Mouse (Mus musculus) midbrain, embryonic 13.5 days (tissue): ENCODE measurements around the gene Mtmr2. TPM values are rescaled to one million over a fixed set of nuclear protein-coding genes. Genes with fewer than 3 reads are reported as not detected.

Experiments
- ATAC-seq: fragments of 200-750 bp; cut with Nextera tagmentation; 2 replicates; pipeline ENCODE4 v1.8.0; 2017; ENCODE audit warnings: mild to moderate bottlenecking, moderate TSS enrichment, moderate library complexity
- H3K27ac ChIP-seq: fragments of 300-500 bp; sonication (generic); 2 replicates; pipeline ENCODE4 v1.5.1; 2015; ENCODE audit warnings: inconsistent platforms, mild to moderate bottlenecking, moderate library complexity
- H3K27me3 ChIP-seq: fragments of 300-500 bp; sonication (generic); 2 replicates; pipeline ENCODE4 v1.6.1; 2015; ENCODE audit warnings: mild to moderate bottlenecking, inconsistent platforms
- H3K36me3 ChIP-seq: fragments of 300-500 bp; sonication (generic); 2 replicates; pipeline ENCODE4 v1.6.1; 2015; ENCODE audit warnings: mild to moderate bottlenecking, inconsistent platforms
- H3K4me1 ChIP-seq: fragments of 300-500 bp; sonication (generic); replicated peaks from 2 replicates; pipeline ENCODE4 v1.6.1; 2015; ENCODE audit warnings: inconsistent platforms
- H3K4me2 ChIP-seq: fragments of 300-500 bp; sonication (generic); replicated peaks from 2 replicates; pipeline ENCODE4 v1.6.1; 2015; ENCODE audit warnings: moderate library complexity, mild to moderate bottlenecking, inconsistent platforms
- H3K4me3 ChIP-seq: fragments of 300-500 bp; sonication (generic); replicated peaks from 2 replicates; pipeline ENCODE4 v1.5.1; 2015; ENCODE audit warnings: mild to moderate bottlenecking, inconsistent platforms
- H3K9ac ChIP-seq: fragments of 300-500 bp; sonication (generic); replicated peaks from 2 replicates; pipeline ENCODE4 v1.6.1; 2015; ENCODE audit warnings: mild to moderate bottlenecking, inconsistent platforms
- H3K9me3 ChIP-seq: fragments of 300-500 bp; sonication (generic); 2 replicates; pipeline ENCODE4 v1.6.1; 2016; ENCODE audit warnings: mild to moderate bottlenecking, inconsistent platforms
- WGBS: fragments of 180-500 bp; shearing (Covaris S2); methylation state at CpG from one replicate; pipeline ENCODE4 v1.1.7; 2015; 5-methylcytosine and 5-hydroxymethylcytosine counted together
- polyA plus RNA-seq: library from polyadenylated mRNA; unstranded; fragments of >200 nt; fragmentation: Nextera tagmentation; extraction: Ambion mirVana; gene quantifications from 2 replicates; pipeline ENCODE4 v1.2.1, GENCODE M21; 2015

Mtmr2 gene
- polyA plus RNA-seq, 1 experiment from 2014 or later: 62.0 TPM

DNA sequence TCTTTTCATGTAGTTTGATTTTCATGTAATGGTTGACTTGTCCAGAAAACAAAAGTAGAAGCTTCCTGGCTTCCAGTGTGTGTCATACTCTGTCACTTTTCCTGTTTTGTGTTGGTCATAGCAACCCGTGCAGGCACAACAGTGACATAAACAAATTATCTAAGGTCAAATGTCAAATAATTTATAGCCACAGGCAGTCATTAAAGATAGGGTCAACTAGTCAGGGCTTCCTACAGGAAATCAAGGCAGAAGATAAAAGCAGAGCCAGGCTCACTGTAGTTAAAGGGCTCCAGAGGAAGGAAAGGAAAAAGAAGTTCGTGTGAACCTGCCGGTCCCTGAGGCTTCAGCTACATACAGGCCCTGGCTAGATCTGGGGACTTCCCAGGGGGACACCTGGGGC, 105.7 kb downstream of the Mtmr2 start:
- Histone ChIP-seq H3K27ac (no peak overlapping the region), H3K4me3 (no peak overlapping the region), H3K27me3 (no peaks in the 10 kb centered on the region), H3K4me1 (no peaks in the 10 kb centered on the region), H3K36me3 (no peaks in the 10 kb centered on the region), H3K4me2 (no peak overlapping the region), H3K9ac (no peak overlapping the region), H3K9me3 (no peaks in the 10 kb centered on the region)
- ATAC-seq: no peak
- 87% methylated on average over 3 of the region's 3 CpGs for WGBS

Other genes starting within 250 kb of the Mtmr2 start
- 45.8 and 56.6 TPM in 2 replicates for gene Cep57, start 78.7 kb downstream of the Mtmr2 start, polyA plus RNA-seq
- 25.9 and 26.3 TPM in 2 replicates for gene Fam76b, start 79.3 kb downstream of the Mtmr2 start, polyA plus RNA-seq